Mouse (Mus musculus): ENCODE measurements at regions not wholly inside any gene's neighbourhood (a gene's known extent, or its start where the extent isn't known, plus 50 kb on each side); places are given as distances from the start of the nearest gene placed in this dataset.

- no peaks in the 10 kb centered on the region for H3K4me1 ChIP-seq (ENCODE audit: control insufficient read depth, insufficient read depth, low read length)
- H3K27me3 ChIP-seq (ENCODE audit: control insufficient read depth, insufficient read depth, low read depth, low read length) = no peaks in the 10 kb centered on the region
- no peak overlapping the region for H3K27ac ChIP-seq (ENCODE audit: low read length)
- no peak for ATAC-seq
- H3K4me3 ChIP-seq (ENCODE audit: low read depth, low read length) = no peak overlapping the region
- H3K36me3 ChIP-seq (ENCODE audit: control insufficient read depth, insufficient read depth, low read length) = no peaks in the 10 kb centered on the region
- 42% methylated on average over 5 of the region's 5 CpGs for WGBS
- H3K9ac ChIP-seq (ENCODE audit: low read depth, low read length) = no peak overlapping the region
- no peaks in the 10 kb centered on the region for H3K9me3 ChIP-seq (replicated peaks; ENCODE audit: control insufficient read depth, low read length, poor library complexity, severe bottlenecking)
- H3K4me2 ChIP-seq (ENCODE audit: low read length) = no peak overlapping the region
Measured at GRCm38 (mm10) chr19:23075790-23076189, 65.2 kb upstream of the Klf9 start.

- no peaks in the 10 kb centered on the region for H3K9me3 ChIP-seq (replicated peaks; ENCODE audit: control insufficient read depth, low read length, poor library complexity, severe bottlenecking)
- no peak overlapping the region for H3K4me3 ChIP-seq (ENCODE audit: low read depth, low read length)
- no peaks in the 10 kb centered on the region for H3K36me3 ChIP-seq (ENCODE audit: control insufficient read depth, insufficient read depth, low read length)
- 91% methylated on average over 7 of the region's 7 CpGs for WGBS
- no peak for ATAC-seq
- no peaks in the 10 kb centered on the region for H3K4me1 ChIP-seq (ENCODE audit: control insufficient read depth, insufficient read depth, low read length)
- H3K9ac ChIP-seq (ENCODE audit: low read depth, low read length) = no peak overlapping the region
- H3K4me2 ChIP-seq (ENCODE audit: low read length) = no peak overlapping the region
- no peaks in the 10 kb centered on the region for H3K27me3 ChIP-seq (ENCODE audit: control insufficient read depth, insufficient read depth, low read depth, low read length)
- no peak overlapping the region for H3K27ac ChIP-seq (ENCODE audit: low read length)
Measured at GRCm38 (mm10) chr19:23085173-23085660, 55.8 kb upstream of the Klf9 start.

GRCm38 (mm10) chr19:23087575-23087974 is 53.5 kb upstream of the Klf9 start:
- no peak for ATAC-seq

GRCm38 (mm10) chr19:23089081-23089480 is 51.9 kb upstream of the Klf9 start:
- no peaks in the 10 kb centered on the region for H3K36me3 ChIP-seq (ENCODE audit: control insufficient read depth, insufficient read depth, low read length)
- no peak for ATAC-seq
- H3K4me2 ChIP-seq (ENCODE audit: low read length) = no peak overlapping the region
- no peaks in the 10 kb centered on the region for H3K9me3 ChIP-seq (replicated peaks; ENCODE audit: control insufficient read depth, low read length, poor library complexity, severe bottlenecking)
- H3K27ac ChIP-seq (ENCODE audit: low read length) = no peak overlapping the region
- no peak overlapping the region for H3K4me3 ChIP-seq (ENCODE audit: low read depth, low read length)
- no peaks in the 10 kb centered on the region for H3K4me1 ChIP-seq (ENCODE audit: control insufficient read depth, insufficient read depth, low read length)
- 100% methylated on average over 1 of the region's 1 CpGs for WGBS
- H3K9ac ChIP-seq (ENCODE audit: low read depth, low read length) = no peak overlapping the region
- H3K27me3 ChIP-seq (ENCODE audit: control insufficient read depth, insufficient read depth, low read depth, low read length) = no peaks in the 10 kb centered on the region

More at GRCm38 (mm10) chr19:23087575-23087974, 53.5 kb upstream of the Klf9 start:
- Histone ChIP-seq H3K4me2 (ENCODE audit: low read length) (no peak overlapping the region), H3K4me1 (ENCODE audit: control insufficient read depth, insufficient read depth, low read length) (no peaks in the 10 kb centered on the region), H3K27ac (ENCODE audit: low read length) (no peak overlapping the region), H3K9ac (ENCODE audit: low read depth, low read length) (no peak overlapping the region), H3K36me3 (ENCODE audit: control insufficient read depth, insufficient read depth, low read length) (no peaks in the 10 kb centered on the region), H3K9me3 (replicated peaks; ENCODE audit: control insufficient read depth, low read length, poor library complexity, severe bottlenecking) (no peaks in the 10 kb centered on the region), H3K27me3 (ENCODE audit: control insufficient read depth, insufficient read depth, low read depth, low read length) (no peaks in the 10 kb centered on the region), H3K4me3 (ENCODE audit: low read depth, low read length) (no peak overlapping the region)
- whole genome bisulfite sequencing = 85% methylated on average over 3 of the region's 3 CpGs

- no peak for ATAC-seq
- Histone ChIP-seq H3K27me3 (ENCODE audit: control insufficient read depth, insufficient read depth, low read depth, low read length) (no peaks in the 10 kb centered on the region), H3K4me3 (ENCODE audit: low read depth, low read length) (no peak overlapping the region), H3K4me1 (ENCODE audit: control insufficient read depth, insufficient read depth, low read length) (no peaks in the 10 kb centered on the region), H3K4me2 (ENCODE audit: low read length) (no peak overlapping the region), H3K36me3 (ENCODE audit: control insufficient read depth, insufficient read depth, low read length) (no peaks in the 10 kb centered on the region), H3K27ac (ENCODE audit: low read length) (no peak overlapping the region), H3K9me3 (replicated peaks; ENCODE audit: control insufficient read depth, low read length, poor library complexity, severe bottlenecking) (no peaks in the 10 kb centered on the region), H3K9ac (ENCODE audit: low read depth, low read length) (no peak overlapping the region)
- WGBS = 89% methylated on average over 8 of the region's 8 CpGs
Measured at GRCm38 (mm10) chr19:23089761-23090514, 51.1 kb upstream of the Klf9 start.

Measured in midbrain, embryonic 16.5 days (tissue).